Mouse (Mus musculus): ENCODE measurements around the gene Arhgap22.
A peak's percentile ranks its signal among the peaks of the same experiment; 100 is the strongest.

Arhgap22 gene

DNA sequence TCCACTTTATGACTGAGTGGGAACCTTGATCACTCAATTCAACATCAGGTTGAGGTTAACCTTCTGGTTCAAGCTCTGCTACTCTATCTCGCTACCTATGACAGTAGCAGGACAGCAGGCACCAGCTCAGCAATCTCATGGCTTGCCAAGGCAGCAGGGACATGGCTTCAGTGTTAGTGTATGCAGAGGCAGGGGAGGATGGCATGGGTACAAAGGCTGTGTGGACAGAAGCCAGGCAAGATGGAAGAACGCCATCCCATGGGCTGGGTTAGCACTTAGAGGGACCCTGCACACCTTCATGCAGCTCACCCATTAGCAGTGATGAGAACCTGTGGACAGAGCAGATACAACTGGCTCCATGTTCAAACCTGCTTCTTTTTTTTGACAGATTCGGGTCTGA, 163.4 kb downstream of the Arhgap22 start:
- no peak for DNase-seq

DNA sequence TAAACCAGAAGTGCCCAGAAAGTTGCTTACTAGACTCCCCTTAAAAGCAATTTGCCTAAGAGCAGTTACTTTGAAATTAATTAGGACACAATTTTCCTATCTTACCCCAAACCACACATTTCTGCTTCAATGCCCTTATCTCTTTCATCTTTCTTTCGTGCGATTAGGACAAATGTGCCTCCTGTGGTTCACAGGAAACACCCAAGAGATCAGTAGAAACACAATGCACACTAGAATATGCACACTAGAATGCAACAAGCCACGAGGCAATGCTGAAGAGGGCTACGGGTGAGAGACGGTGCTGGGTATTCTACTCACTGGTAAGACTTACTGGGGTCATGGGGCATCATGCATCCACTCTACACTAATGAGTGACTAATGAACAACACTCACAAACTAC, 164.9 kb downstream of the Arhgap22 start:
- DNase-seq = no peak

DNA sequence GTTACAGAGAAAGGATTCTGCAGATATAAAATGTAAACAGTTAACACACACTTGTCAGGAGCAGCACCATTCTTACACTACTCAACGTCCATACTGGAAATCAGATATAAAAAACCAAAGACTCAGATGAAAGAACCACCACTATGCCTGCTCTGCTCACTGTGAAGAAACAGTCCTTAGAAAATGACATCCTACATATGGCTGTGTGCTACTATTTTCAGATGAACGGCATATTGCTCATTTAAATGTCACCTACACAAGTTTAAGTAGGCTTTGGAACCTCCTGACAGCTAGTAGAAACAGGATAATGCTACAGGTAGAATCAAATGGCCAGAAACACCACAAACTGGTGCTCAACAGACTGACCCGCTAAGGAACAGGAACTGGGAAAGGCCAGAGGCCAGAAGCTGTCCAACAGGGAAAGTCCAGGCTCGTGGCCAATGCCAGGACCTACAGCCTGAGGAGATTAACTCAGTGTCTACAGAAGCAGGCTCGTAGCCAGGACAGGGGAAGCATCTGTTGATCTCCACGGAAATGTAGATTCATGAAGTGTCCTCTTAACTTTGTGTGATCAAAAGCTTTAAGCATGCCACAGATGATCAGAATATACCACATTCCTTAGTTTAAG, 167.1 kb downstream of the Arhgap22 start:
- DNase-seq = peak; percentile 79

DNA sequence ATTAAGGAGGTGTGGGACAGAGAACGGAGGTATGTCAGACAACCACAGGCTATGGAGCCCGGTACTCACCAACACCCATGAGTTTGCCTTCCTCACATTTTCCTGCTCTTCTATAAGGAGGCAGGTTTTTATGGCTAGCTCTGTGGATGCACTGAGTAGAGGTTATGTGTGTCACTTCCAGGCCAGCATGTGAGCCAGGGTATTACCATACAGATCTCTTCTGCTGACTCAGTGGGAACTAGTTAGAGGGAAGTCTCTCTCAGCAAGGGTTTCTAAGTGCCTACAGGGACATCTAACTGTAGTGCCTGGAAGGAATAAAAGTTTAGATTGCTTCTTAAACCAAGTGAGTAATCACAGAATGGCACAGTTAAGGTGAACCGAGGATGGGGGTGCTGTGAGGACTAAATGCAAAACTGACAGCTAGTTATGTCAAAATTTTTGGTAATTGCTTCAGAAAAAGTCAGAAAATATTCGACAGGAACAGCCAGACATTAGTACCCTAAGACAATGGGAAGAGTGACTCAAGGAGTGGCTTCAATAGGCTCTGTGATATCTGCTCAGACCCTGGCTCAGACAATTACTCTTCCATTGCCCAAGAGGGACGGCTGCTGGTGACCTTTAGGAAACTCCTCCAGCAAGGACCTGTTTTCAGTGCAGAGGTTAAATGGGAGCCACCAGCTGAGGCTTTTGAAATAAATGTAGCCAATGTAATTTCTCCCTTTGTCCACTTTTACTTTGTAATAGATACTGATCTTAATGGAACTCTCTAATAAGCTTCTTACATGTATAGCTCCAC, 184.4 kb downstream of the Arhgap22 start:
- no peak for DNase-seq

DNA sequence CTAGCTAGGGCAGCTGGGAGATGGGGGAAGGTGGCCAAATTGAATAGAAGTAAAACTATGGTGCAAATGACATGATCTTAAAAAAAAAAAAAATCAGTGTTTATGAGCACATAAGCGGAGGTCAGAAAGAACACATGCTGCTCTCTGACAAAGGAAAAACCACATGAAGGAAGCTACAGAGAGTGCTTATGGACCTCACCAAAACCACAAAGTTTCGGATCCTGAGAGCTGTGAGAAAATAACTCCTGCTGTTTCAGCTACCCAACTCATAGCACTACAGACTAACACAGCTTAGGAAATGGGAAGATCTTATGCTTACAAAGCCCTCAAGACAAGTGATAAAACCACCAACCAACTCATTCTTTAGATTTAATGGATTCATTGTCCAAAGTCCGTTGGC, 186.2 kb downstream of the Arhgap22 start:
- DNase-seq = no peak

DNA sequence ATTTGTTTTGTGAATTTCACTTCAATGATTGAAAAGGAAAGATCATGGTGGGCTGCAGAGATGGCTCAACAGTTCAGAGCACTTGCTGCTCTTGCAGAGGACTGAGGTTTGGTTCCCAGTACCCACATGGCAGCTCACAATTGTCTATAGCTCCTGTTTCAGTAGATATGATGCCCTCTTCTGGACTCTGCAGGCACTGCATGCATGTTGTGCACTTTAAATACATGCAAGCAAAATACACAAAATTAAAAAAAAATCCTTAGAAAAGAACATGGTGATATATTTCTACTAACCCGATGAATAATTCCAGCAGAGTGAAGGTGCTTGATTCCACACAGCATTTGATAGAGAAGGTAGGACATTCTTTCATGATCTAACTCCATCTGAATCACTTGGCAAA, 188.5 kb downstream of the Arhgap22 start:
- DNase-seq = no peak

DNA sequence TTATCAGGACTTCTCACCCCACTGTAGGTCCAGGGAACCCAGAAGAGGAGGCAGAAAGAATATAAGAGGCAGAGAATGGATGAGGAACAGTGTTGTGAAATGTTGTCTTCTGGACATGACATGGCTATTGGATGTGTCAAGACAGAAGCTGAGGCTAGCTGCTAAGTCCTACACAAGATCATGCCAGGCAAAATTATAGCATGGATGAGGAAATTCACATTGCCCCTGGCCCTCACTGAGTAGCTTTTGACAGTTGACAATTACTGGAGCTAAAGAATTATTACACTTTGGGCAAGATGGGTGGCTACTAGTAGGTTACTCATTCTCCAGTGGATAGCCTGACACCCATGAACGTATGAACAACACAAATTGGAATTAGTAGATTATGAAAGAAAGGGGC, 201.9 kb downstream of the Arhgap22 start:
- DNase-seq = no peak

DNA sequence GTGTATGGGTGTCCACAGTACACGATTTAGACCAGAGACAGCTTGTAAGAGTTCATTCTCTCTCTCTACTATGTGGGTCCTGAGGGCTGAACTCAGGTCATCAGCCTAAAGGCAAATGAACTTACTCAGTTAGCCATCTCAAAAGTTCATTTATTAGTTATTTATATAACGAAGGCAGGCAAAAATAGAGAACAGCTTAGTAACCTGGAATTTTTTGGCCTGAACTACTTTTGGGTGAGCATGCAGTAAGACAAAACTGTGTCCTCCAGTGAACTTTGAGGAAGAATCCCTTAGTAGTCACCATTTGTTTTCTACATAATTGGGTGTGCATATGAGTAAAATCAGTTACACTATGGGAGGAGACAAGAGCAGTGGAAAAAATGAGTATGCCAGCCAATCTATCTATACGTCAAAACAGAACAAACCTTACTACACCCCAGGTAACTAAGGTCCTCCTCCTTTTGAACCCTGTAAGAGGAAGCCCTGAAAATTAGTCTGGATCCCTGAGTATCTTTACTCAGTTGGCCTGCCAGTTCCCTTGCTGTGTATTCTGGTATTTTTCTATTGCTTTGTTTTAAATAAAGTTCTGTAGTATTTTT, 204.6 kb downstream of the Arhgap22 start:
- no peak for DNase-seq
